Mouse (Mus musculus) limb, embryonic 11.5 days (tissue): ENCODE results near the gene Zmiz2. TPM values are rescaled to one million over a fixed set of nuclear protein-coding genes. Genes with fewer than 3 reads are reported as not detected.
"Not testable (repeated sequence)": the region's sequence is repeated elsewhere in the genome, so short reads cannot be mapped to it uniquely, and the experiment has no call there.

Source experiments
- ATAC-seq: fragments of 200-750 bp; cut with Nextera tagmentation; 2 replicates; pipeline ENCODE4 v1.8.0; 2017; ENCODE audit warnings: low read depth; ENCODE audit not compliant: insufficient number of reproducible peaks, low FRiP score, low TSS enrichment
- DNase-seq: peaks from one replicate; pipeline ENCODE4 v3.0.0-alpha.2; 2015; ENCODE audit warnings: low spot score
- H3K27ac ChIP-seq: fragments of 300-500 bp; sonication (generic); replicated peaks from 2 replicates; pipeline ENCODE4 v1.5.1; 2014; ENCODE audit warnings: low read depth, mild to moderate bottlenecking, low read length
- H3K27me3 ChIP-seq: fragments of 300-500 bp; sonication (generic); 2 replicates; pipeline ENCODE4 v1.6.1; 2014; ENCODE audit warnings: mild to moderate bottlenecking, low read length, mixed read lengths; ENCODE audit not compliant: control insufficient read depth, insufficient read depth
- H3K36me3 ChIP-seq: fragments of 300-500 bp; sonication (generic); 2 replicates; pipeline ENCODE4 v1.6.1; 2014; ENCODE audit warnings: mild to moderate bottlenecking, low read length, moderate library complexity, mixed read lengths; ENCODE audit not compliant: control insufficient read depth, insufficient read depth
- H3K4me1 ChIP-seq: fragments of 300-500 bp; sonication (generic); 2 replicates; pipeline ENCODE4 v1.6.1; 2014; ENCODE audit warnings: low read length, mixed read lengths; ENCODE audit not compliant: control insufficient read depth, insufficient read depth
- H3K4me2 ChIP-seq: fragments of 300-500 bp; sonication (generic); 2 replicates; pipeline ENCODE4 v1.6.1; 2014; ENCODE audit warnings: low read depth, mild to moderate bottlenecking, moderate library complexity; ENCODE audit not compliant: severe bottlenecking
- H3K4me3 ChIP-seq: fragments of 300-500 bp; sonication (generic); 2 replicates; pipeline ENCODE4 v1.5.1; 2014; ENCODE audit warnings: low read depth, low read length
- H3K9ac ChIP-seq: fragments of 300-500 bp; sonication (generic); 2 replicates; pipeline ENCODE4 v1.6.1; 2014; ENCODE audit warnings: mild to moderate bottlenecking, low read length
- H3K9me3 ChIP-seq: fragments of 300-500 bp; sonication (generic); 2 replicates; pipeline ENCODE4 v1.6.1; 2016; ENCODE audit warnings: low read length; ENCODE audit not compliant: control insufficient read depth
- WGBS: fragments of 180-500 bp; shearing (Covaris S2); extraction: QIAGEN DNeasy Blood & Tissue Kit; methylation state at CpG from one replicate; pipeline ENCODE4 v1.1.7; 2014; 5-methylcytosine and 5-hydroxymethylcytosine counted together
- polyA plus RNA-seq: library from polyadenylated mRNA; unstranded; fragments of >200 nt; fragmentation: Nextera tagmentation; extraction: Ambion mirVana; gene quantifications from 2 replicates; pipeline ENCODE4 v1.2.1, GENCODE M21; 2014

Zmiz2 gene
- polyA plus RNA-seq, 1 experiment from 2014 or later: 11.2 TPM

GRCm38 (mm10) chr11:6403830-6404405 is 15.0 kb downstream of the Zmiz2 start:
- ATAC-seq: no peak
- WGBS: 92% methylated on average over 5 of the region's 5 CpGs
- no peak overlapping the region for H3K9ac ChIP-seq

DNA sequence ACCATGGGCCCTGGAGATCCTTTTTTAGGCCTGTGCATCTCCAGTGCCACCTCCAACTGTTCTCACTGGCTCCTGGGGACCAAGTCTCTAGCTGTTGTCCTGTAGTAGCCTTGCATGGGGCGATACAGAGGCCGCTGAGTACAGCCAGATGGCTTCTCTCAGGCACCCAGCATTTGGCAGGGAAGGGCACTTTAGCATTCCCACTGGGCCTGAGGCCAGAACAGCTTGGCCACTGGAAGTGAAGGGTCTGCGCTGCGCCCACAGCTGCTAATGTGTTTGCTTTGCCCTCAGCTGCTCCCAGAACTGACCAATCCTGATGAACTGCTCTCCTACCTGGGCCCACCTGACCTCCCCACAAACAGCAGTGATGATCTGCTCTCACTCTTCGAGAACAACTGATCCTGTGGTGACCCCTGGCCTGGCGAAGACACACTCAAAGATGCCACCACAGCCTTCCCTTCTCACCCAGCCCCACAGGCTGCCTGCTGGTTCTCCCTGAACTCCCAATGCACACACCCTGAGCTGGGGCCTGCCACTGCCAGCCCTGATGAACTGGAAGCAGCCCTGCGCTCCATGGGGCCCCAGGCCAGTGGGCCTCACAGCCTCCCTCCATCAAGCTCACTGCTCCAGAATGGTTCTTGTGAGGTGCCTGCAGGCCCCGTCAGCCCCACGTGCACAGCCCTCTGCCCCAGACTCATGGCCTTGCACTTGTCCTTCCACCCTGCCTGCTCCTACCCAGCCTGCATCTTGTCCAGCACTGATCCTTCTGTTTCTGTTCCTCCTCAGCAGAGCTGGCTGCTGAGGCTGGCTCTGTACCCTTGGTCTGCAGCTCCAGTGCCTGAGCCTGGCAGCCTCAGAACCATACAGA is 16.1 kb downstream of the Zmiz2 start:
- Histone ChIP-seq H3K9me3 (no peaks in the 10 kb centered on the region), H3K4me1 (peaks cover 23% of the 10 kb centered on the region), H3K4me2 (no peak overlapping the region), H3K36me3 (peaks cover 31% of the 10 kb centered on the region), H3K9ac (peak overlapping the region; percentile 47), H3K4me3 (no peak overlapping the region), H3K27ac (peak overlapping the region; percentile 70), H3K27me3 (no peaks in the 10 kb centered on the region)
- ATAC-seq: no peak
- WGBS: 91% methylated on average over 9 of the region's 9 CpGs
- DNase-seq: no peak

More at GRCm38 (mm10) chr11:6403830-6404405, 15.0 kb downstream of the Zmiz2 start:
- H3K9me3 ChIP-seq: no peaks in the 10 kb centered on the region
- H3K36me3 ChIP-seq: peaks cover 39% of the 10 kb centered on the region
- H3K27ac ChIP-seq: no peak overlapping the region
- H3K4me1 ChIP-seq: peaks cover 23% of the 10 kb centered on the region
- no peaks in the 10 kb centered on the region for H3K27me3 ChIP-seq
- H3K4me3 ChIP-seq: no peak overlapping the region
- no peak overlapping the region for H3K4me2 ChIP-seq
- DNase-seq: no peak

- H3K27me3 ChIP-seq: no peaks in the 10 kb centered on the region
- DNase-seq (no peak), ATAC-seq (no peak)
- 81% methylated on average over 4 of the region's 4 CpGs for WGBS
- H3K4me3 ChIP-seq: no peak overlapping the region
- H3K9me3 ChIP-seq: no peaks in the 10 kb centered on the region
- H3K27ac ChIP-seq: peak overlapping the region; percentile 70
- H3K4me2 ChIP-seq: no peak overlapping the region
- peaks cover 29% of the 10 kb centered on the region for H3K36me3 ChIP-seq
- peaks cover 23% of the 10 kb centered on the region for H3K4me1 ChIP-seq
- H3K9ac ChIP-seq: peak overlapping the region; percentile 47
Measured at GRCm38 (mm10) chr11:6405591-6406081, 16.8 kb downstream of the Zmiz2 start.

DNA sequence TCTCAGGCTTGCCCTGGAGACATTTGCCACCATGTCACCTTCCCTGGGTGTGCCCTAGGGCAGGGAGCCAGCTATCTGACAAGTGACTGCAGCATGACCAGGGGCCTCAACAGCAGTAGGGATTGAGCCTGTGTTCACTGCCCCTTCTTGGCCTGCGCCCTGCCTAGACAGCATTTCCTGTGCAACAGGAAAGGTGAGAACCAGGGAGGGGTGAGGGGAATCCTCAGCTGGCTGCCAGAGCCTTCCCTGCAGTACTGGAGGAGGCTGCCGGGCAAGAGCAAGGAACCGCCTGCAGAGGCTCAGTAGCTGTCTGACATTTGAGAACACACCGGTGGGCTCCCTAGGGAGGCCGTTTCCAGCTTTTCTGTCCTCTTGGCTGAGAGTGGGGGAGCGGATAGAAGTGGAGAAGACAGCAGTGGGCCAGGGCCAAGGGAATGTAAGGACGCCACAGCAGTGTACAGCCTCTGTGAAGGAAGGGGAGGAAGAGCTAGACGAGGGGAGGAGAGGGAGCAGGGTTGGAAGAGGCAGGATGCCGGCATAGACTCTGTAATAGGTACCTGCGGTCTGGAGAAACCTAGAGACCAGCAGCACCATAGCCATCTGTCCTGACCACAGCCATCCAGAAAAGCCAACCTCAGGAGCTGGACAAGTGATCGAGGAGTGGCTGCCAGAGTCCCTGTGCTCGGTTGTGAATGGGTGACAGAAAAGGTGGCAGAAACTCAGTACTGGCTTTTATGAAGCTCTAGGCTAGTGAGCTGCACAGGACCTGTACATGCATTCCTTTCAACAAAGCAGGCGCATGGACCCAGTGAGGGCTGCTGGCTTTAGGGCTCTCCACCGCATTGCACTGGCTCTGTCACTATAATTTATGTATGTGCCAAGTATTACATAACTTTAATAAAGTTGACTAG is 17.6 kb downstream of the Zmiz2 start:
- Histone ChIP-seq H3K27ac (peak overlapping the region; percentile 70), H3K27me3 (no peaks in the 10 kb centered on the region), H3K9me3 (no peaks in the 10 kb centered on the region), H3K4me2 (peak overlapping the region; percentile 28; the same call in 1 of the 2 replicates), H3K9ac (no peak overlapping the region), H3K4me3 (no peak overlapping the region), H3K4me1 (peaks cover 23% of the 10 kb centered on the region), H3K36me3 (peaks cover 25% of the 10 kb centered on the region)
- DNase-seq (peak; percentile 68), ATAC-seq (peak; percentile 65)
- 33% methylated on average over 14 of the region's 14 CpGs for WGBS

- Histone ChIP-seq H3K27ac (no peak overlapping the region), H3K4me3 (no peak overlapping the region), H3K9ac (no peak overlapping the region), H3K9me3 (no peaks in the 10 kb centered on the region), H3K4me2 (no peak overlapping the region), H3K27me3 (no peaks in the 10 kb centered on the region), H3K4me1 (peaks cover 23% of the 10 kb centered on the region), H3K36me3 (peaks cover 23% of the 10 kb centered on the region)
- 80% methylated on average over 3 of the region's 3 CpGs for WGBS
- DNase-seq: no peak
- no peak for ATAC-seq
Measured at GRCm38 (mm10) chr11:6407162-6407621, 18.3 kb downstream of the Zmiz2 start.

DNA sequence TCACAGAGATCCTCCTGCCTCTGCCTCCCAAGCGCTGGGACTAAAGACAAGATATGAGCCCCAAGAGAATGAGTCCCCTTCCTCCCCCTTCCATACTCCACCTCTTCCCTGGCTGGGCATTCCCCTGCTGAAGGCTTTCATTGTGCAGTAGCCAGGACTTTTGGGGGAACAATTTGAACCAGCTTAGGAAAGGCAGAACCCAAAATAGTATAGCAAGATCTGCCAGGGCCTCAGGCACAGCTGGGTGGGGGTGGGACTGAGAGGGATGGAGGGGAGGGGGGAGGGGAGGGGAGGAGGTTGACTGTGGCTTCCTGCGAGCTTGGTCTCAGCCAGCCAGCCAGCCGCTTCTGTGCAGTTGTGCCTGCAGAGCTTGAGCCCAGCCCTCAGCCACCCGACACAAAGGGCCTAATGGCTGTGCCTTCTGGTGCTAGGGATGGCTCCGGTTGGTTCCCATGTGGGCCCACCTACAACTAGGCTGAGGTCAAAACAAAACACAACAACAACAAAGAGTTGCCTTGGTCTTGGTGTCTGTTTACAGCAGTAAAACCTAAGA is 21.3 kb downstream of the Zmiz2 start:
- Histone ChIP-seq H3K9me3 (no peaks in the 10 kb centered on the region), H3K9ac (no peak overlapping the region), H3K36me3 (peaks cover 2% of the 10 kb centered on the region), H3K27ac (no peak overlapping the region), H3K4me2 (no peak overlapping the region), H3K27me3 (no peaks in the 10 kb centered on the region), H3K4me1 (peaks cover 21% of the 10 kb centered on the region), H3K4me3 (no peak overlapping the region)
- DNase-seq: no peak
- ATAC-seq: no peak
- WGBS: 41% methylated on average over 5 of the region's 5 CpGs

DNA sequence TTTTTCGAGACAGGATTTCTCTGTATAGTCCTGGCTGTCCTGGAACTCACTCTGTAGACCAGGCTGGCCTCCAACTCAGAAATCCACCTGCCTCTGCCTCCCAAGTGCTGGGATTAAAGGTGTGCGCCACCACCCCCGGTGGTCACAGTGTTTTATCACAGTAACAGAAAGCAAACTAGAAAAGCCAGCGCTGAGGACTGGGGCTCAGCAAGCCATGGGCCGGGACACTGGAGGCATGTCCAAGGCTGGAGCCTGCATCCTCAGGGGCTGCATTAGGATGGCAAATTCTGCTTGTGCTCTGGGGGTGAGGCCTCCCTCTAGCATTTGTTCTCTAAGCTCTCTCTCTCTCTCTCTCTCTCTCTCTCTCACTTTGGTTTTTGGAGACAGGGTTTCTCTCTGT is 21.9 kb downstream of the Zmiz2 start:
- 85% methylated on average over 5 of the region's 5 CpGs for WGBS
- H3K27ac ChIP-seq, ATAC-seq: not testable (repeated sequence)

More for the DNA sequence above, 21.9 kb downstream of the Zmiz2 start:
- H3K9ac ChIP-seq, H3K4me3 ChIP-seq, H3K27me3 ChIP-seq, H3K36me3 ChIP-seq, DNase-seq, H3K9me3 ChIP-seq, H3K4me2 ChIP-seq: not testable (repeated sequence)
- H3K4me1 ChIP-seq: peaks cover 15% of the 10 kb centered on the region
